Mouse (Mus musculus): ENCODE measurements at regions not wholly inside any gene's neighbourhood (a gene's known extent, or its start where the extent isn't known, plus 50 kb on each side); places are given as distances from the start of the nearest gene placed in this dataset.

DNA sequence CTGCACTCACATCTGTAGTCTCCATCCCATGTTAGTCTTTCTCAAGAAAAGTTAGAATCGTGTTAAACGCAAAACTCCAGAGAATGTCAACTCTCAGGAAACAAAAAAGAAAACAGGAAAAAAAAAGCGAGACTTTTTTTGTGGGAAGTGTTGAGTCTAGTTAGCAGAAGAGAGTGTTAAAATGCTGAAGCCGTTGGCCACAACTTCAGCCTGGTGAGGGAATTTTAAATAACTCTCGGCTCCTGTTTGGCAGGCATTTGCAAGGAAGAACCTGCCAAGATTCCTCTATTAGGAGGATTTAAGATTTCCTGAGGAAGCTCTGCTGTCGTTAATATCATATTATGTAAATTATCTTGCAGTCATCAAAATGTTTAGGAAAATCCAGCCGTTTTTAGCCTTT, 224.9 kb upstream of the Fam98a start:
- WGBS = 88% methylated on average over 7 of the region's 7 CpGs
- no peaks in the 10 kb centered on the region for H3K9me3 ChIP-seq (replicated peaks)
- no peaks in the 10 kb centered on the region for H3K36me3 ChIP-seq
- no peak for DNase-seq (ENCODE audit: low spot score)
- H3K27ac ChIP-seq (replicated peaks) = no peak overlapping the region
- no peaks in the 10 kb centered on the region for H3K4me1 ChIP-seq
- H3K27me3 ChIP-seq (ENCODE audit: low read depth, poor library complexity, severe bottlenecking) = no peaks in the 10 kb centered on the region
- no peak overlapping the region for H3K4me3 ChIP-seq

DNA sequence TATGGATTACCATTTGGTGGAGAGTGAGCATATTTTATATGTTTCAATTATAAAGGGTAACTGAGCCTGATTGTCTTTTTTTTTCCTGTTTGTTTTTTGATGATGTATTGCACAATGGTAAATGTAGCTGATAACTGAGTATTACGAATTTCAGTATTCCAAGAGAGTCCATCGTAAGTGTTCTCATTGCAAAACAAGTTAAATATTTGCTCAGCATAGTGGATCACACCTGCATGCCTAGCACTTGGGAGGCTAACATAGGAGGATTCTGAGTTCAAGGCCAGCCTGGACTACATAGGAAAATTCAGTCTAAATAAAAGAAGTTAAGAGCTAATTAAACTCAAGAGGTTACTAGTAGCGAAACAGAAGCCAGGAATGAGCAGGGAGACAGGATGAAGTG, 223.8 kb upstream of the Fam98a start:
- Histone ChIP-seq H3K4me3 (no peak overlapping the region), H3K36me3 (no peaks in the 10 kb centered on the region), H3K27ac (replicated peaks) (no peak overlapping the region), H3K4me1 (no peaks in the 10 kb centered on the region), H3K27me3 (ENCODE audit: low read depth, poor library complexity, severe bottlenecking) (no peaks in the 10 kb centered on the region), H3K9me3 (replicated peaks) (no peaks in the 10 kb centered on the region)
- DNase-seq (ENCODE audit: low spot score) = no peak
- 89% methylated on average over 3 of the region's 3 CpGs for WGBS

DNA sequence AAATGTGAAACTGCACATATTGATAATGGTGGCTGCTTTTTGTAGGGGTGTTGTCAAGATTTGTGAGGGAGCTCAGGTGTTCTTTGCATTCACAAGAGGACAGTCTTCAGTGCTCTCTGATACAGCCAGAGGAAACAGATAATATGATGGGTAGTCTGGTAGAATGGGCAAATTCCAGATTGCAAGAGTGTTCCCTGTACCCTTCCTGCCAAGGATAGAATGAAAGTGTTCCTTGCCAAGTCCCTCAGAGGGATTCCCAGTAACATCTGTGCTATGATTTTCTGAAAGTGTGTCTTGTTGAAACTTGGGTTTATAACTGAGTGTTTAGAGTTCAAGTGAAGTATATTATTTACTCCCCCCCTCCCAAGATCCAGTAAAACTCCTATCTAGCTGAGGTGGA, 221.1 kb upstream of the Fam98a start:
- H3K9me3 ChIP-seq (replicated peaks) = peaks cover 5% of the 10 kb centered on the region; the same call in 1 of the 2 replicates
- H3K27ac ChIP-seq (replicated peaks) = no peak overlapping the region
- H3K36me3 ChIP-seq = no peaks in the 10 kb centered on the region
- H3K27me3 ChIP-seq (ENCODE audit: low read depth, poor library complexity, severe bottlenecking) = no peaks in the 10 kb centered on the region
- no peaks in the 10 kb centered on the region for H3K4me1 ChIP-seq
- no peak overlapping the region for H3K4me3 ChIP-seq
- no peak for DNase-seq (ENCODE audit: low spot score)

DNA sequence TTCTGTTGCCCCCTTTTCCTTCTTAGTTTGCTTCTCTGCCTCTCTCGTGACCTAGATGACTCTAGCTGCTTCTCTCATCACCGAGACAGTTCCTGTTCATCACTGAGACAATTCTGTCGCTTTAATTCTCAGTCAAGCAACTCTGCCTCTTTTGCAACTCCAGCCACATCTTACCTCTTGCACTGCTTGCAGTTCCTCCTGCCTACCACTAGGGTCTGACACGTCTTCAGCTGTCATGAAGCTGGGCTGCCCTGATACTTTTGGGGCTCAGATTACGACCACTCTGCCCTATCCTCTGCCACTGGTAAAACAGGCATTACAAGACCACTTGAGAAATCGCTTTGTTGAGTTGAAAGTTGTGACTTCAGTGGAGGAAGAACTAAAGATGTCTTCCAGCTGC, 216.9 kb upstream of the Fam98a start:
- WGBS = 88% methylated on average over 6 of the region's 6 CpGs
- no peaks in the 10 kb centered on the region for H3K36me3 ChIP-seq
- H3K27ac ChIP-seq (replicated peaks) = no peak overlapping the region
- DNase-seq (ENCODE audit: low spot score) = no peak
- H3K4me3 ChIP-seq = no peak overlapping the region
- H3K4me1 ChIP-seq = no peaks in the 10 kb centered on the region
- no peaks in the 10 kb centered on the region for H3K27me3 ChIP-seq (ENCODE audit: low read depth, poor library complexity, severe bottlenecking)
- H3K9me3 ChIP-seq (replicated peaks) = peaks cover 5% of the 10 kb centered on the region; the same call in 1 of the 2 replicates

DNA sequence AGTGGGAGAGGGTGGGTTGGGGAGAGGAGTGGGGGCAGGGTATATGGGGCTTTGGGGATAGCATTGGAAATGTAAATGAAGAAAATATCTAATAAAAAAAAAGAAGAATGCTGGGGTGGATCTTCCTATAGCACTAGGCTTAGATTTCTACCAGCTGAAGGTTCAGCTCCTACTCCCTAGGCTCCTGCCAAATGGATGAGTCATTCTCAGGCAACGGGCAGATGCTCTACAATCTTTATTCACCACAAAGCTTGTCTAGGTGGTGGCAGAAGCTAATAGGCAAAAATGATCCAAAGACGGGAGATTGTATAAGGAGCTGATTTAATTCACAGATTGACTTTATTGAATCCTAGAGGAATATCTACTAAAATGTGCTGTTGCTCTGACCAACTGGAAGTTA, 211.6 kb upstream of the Fam98a start:
- no peaks in the 10 kb centered on the region for H3K4me1 ChIP-seq
- H3K27ac ChIP-seq (replicated peaks) = no peak overlapping the region
- WGBS = 90% methylated on average over 2 of the region's 2 CpGs
- no peak for DNase-seq (ENCODE audit: low spot score)
- no peak overlapping the region for H3K4me3 ChIP-seq
- no peaks in the 10 kb centered on the region for H3K36me3 ChIP-seq
- no peaks in the 10 kb centered on the region for H3K27me3 ChIP-seq (ENCODE audit: low read depth, poor library complexity, severe bottlenecking)
- H3K9me3 ChIP-seq (replicated peaks) = peaks cover 2% of the 10 kb centered on the region; the same call in 1 of the 2 replicates

DNA sequence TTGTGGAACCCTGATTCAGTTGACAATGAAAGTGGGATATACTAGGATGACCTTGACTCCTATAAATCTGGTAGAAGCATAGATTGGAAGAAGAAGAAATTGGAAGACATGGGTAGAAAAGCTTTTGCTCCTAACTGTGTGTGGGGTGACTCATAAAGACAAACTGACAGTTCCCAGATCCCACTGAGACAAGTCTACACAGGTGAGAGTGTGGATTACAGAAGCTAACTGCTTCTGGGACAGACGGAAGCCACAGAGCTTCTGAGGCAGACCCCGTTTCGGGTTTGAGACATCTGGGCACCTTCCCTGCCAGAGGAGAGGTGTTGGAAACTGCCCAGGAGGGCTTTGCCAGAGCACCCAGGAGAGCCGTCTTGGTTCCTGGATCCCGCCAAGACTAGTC, 204.7 kb upstream of the Fam98a start:
- Histone ChIP-seq H3K36me3 (no peaks in the 10 kb centered on the region), H3K4me1 (no peaks in the 10 kb centered on the region), H3K27ac (replicated peaks) (no peak overlapping the region), H3K9me3 (replicated peaks) (no peaks in the 10 kb centered on the region; the same call in 1 of the 2 replicates), H3K27me3 (ENCODE audit: low read depth, poor library complexity, severe bottlenecking) (no peaks in the 10 kb centered on the region), H3K4me3 (no peak overlapping the region)
- 94% methylated on average over 5 of the region's 5 CpGs for WGBS
- no peak for DNase-seq (ENCODE audit: low spot score)

DNA sequence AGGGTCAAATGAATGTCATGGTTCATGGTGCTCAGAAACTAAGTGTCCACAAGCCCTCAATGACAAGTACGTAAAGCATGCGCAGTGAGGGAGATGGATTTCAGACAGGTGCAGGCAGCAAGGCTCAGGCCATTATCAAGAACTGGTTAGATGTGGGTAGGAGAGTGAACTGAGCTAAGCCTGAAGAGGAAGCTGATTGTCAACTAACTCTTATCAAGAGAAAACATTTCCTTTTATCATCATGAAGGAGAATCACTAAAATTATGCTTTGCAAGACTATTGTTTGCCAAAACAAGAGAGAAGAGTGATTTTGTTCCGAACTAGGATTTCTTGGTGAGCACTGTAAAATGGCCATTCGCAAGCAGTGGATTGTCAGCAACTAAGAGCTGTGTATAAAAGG, 164.7 kb upstream of the Fam98a start:
- Histone ChIP-seq H3K36me3 (no peaks in the 10 kb centered on the region), H3K4me1 (no peaks in the 10 kb centered on the region), H3K9me3 (replicated peaks) (no peaks in the 10 kb centered on the region), H3K4me3 (no peak overlapping the region), H3K27me3 (ENCODE audit: low read depth, poor library complexity, severe bottlenecking) (no peaks in the 10 kb centered on the region), H3K27ac (replicated peaks) (no peak overlapping the region)
- WGBS = 94% methylated on average over 4 of the region's 4 CpGs
- no peak for DNase-seq (ENCODE audit: low spot score)

DNA sequence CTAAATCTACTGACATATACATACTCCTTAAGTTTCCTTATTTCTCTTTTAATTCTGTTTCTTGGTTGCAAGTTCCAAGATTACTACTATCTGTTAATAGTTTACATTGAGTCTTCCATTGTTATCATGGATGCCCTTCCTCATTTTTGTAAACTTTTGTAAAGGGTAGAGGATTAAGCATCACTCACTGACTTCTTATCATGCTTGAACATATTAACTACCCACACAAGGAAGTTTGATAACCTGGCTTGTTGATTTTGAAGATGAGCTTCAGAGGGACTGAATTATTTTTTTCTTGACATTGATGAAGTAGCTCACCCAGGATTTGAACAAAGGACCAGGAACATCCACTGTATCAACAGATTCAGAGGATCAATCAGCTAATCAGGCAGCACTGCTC, 162.8 kb upstream of the Fam98a start:
- no peaks in the 10 kb centered on the region for H3K36me3 ChIP-seq
- DNase-seq (ENCODE audit: low spot score) = no peak
- H3K27ac ChIP-seq (replicated peaks) = no peak overlapping the region
- no peak overlapping the region for H3K4me3 ChIP-seq
- H3K9me3 ChIP-seq (replicated peaks) = no peaks in the 10 kb centered on the region
- H3K4me1 ChIP-seq = no peaks in the 10 kb centered on the region
- H3K27me3 ChIP-seq (ENCODE audit: low read depth, poor library complexity, severe bottlenecking) = no peaks in the 10 kb centered on the region

DNA sequence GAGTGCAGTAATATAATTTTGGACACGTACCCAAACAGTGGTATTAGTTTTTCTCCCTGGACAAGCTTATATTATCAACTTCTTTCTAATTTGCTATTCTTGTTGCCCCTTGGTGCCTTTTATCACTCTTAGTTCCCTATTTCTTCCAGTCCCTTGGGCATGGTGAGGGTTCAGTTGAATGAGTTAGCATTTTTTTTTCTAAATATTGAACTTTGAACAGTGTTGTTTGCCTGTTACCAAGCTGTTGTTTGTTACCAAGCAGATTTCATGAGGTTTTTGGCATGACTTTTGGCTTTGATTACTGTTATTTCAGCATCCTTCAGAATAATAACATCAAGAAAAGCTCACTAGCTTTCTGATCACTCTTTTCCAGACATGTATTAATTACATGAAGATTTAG, 162.3 kb upstream of the Fam98a start:
- H3K36me3 ChIP-seq = no peaks in the 10 kb centered on the region
- no peak overlapping the region for H3K4me3 ChIP-seq
- no peak for DNase-seq (ENCODE audit: low spot score)
- 95% methylated on average over 1 of the region's 1 CpGs for WGBS
- H3K9me3 ChIP-seq (replicated peaks) = no peaks in the 10 kb centered on the region
- no peaks in the 10 kb centered on the region for H3K27me3 ChIP-seq (ENCODE audit: low read depth, poor library complexity, severe bottlenecking)
- no peaks in the 10 kb centered on the region for H3K4me1 ChIP-seq
- no peak overlapping the region for H3K27ac ChIP-seq (replicated peaks)

DNA sequence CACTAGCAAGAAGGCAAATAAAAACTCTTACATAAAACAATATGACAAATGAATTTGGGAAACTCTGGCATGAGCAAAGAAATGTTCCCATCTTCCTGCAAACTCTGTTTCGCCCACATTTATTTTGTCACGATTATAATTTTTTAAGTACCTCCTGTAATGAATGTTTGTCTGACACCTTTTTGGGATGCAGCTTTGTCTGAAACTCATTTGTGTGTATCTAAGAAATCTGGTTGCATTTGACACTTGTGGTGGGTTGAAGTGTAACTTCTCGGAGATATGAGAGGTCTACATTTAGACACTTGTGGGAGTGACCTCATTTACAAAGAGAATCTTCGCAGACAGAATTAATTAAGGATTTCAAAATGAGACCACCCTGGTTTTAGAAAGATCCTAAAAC, 155.9 kb upstream of the Fam98a start:
- WGBS = 92% methylated on average over 4 of the region's 4 CpGs
- no peak for DNase-seq (ENCODE audit: low spot score)
- H3K9me3 ChIP-seq (replicated peaks) = no peaks in the 10 kb centered on the region
- H3K36me3 ChIP-seq = no peaks in the 10 kb centered on the region
- H3K4me3 ChIP-seq = no peak overlapping the region
- no peaks in the 10 kb centered on the region for H3K4me1 ChIP-seq
- no peaks in the 10 kb centered on the region for H3K27me3 ChIP-seq (ENCODE audit: low read depth, poor library complexity, severe bottlenecking)
- H3K27ac ChIP-seq (replicated peaks) = no peak overlapping the region

DNA sequence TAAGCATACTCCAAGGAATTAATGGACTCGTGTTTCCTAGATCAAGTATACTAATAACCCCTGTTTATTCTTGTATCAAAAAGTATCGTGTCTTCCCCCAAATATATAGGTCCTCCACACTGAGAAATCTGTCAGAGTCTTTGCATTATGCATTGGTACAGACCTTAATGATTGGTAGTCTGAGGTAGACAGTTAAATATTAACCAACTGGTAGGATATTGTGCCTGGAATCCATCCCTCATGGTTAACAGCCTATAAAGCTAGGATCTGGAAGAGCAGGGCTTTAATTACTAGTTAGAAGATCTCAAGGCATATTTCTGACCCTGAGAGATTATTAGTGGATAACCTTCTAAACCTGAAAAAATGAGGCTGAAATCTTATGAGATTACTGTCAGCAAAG, 153.6 kb upstream of the Fam98a start:
- H3K27ac ChIP-seq (replicated peaks) = no peak overlapping the region
- WGBS = 90% methylated on average over 2 of the region's 2 CpGs
- no peak for DNase-seq (ENCODE audit: low spot score)
- H3K36me3 ChIP-seq = no peaks in the 10 kb centered on the region
- no peaks in the 10 kb centered on the region for H3K27me3 ChIP-seq (ENCODE audit: low read depth, poor library complexity, severe bottlenecking)
- H3K9me3 ChIP-seq (replicated peaks) = no peaks in the 10 kb centered on the region
- H3K4me1 ChIP-seq = no peaks in the 10 kb centered on the region
- no peak overlapping the region for H3K4me3 ChIP-seq

DNA sequence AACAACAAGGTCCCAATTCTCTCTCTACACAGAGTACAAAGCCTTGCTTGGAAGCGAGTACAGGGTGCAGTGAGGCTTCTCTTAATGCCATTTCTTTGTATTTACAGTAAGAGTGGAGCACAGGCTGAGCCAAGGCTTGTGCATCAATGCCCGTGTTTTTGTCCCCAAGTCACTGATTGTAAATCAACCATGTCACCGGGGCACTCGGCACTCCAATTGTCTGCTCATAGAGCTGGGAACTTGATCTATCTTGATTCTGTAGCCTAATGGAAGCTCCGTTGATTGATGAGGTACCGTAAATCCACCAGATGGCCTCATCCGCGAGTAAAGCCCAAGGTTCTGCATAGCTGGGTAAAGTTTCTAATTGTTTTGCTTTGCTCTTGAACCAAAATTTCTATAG, 152.1 kb upstream of the Fam98a start:
- WGBS = 91% methylated on average over 8 of the region's 8 CpGs
- Histone ChIP-seq H3K27me3 (ENCODE audit: low read depth, poor library complexity, severe bottlenecking) (no peaks in the 10 kb centered on the region), H3K4me3 (no peak overlapping the region), H3K36me3 (no peaks in the 10 kb centered on the region), H3K27ac (replicated peaks) (no peak overlapping the region), H3K9me3 (replicated peaks) (no peaks in the 10 kb centered on the region), H3K4me1 (no peaks in the 10 kb centered on the region)
- DNase-seq (ENCODE audit: low spot score) = no peak

DNA sequence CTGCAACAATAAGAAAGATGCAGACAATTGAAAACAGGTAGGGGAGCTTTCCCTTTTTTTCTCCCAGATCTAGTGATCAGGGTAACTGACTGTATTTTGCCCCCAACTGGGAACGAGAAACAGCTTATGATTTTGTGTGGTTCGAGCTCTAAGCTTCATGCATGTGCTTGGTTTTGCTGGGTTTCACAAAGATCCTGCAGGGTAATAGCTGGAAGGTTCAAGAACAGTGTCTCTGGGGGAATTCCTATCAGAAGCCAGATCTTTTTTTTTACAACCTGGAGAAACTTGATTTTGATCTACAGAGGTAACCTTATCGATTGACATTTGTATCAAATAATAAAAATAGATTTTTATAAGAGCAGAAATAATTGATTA, 145.0 kb upstream of the Fam98a start:
- no peak for DNase-seq (ENCODE audit: low spot score)
- 85% methylated on average over 3 of the region's 3 CpGs for WGBS
- no peaks in the 10 kb centered on the region for H3K36me3 ChIP-seq

DNA sequence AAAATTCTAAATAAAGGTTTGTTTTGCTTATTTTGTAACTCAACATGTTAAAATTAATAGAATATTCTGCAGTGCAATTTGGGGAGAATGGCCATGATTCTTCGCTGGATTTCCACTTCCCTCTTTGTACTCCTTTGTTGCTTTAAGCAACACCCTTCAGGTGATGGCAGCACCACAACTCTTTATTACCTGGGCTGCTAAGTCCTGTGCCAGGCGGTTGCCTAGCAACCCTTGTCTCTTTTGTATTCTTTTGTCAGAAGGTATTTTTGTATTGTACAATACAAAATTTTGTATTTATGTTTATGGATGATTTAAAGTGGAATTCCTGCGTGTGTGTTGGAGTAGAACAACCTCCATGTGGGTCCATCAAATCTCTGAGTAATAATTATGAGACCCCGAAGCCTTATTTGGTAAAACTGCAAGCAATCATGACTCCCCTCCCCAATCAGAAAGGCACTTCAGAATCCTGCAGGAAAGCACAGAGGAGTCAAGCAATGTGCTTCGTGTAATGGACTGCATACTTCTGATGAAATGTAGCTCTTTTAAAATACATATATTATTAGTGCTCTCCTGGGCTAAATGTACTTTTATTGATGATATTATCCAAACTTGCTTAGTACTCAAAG, 144.5 kb upstream of the Fam98a start:
- Histone ChIP-seq H3K4me3 (no peak overlapping the region), H3K36me3 (no peaks in the 10 kb centered on the region), H3K9me3 (replicated peaks) (no peaks in the 10 kb centered on the region), H3K27ac (replicated peaks) (no peak overlapping the region), H3K4me1 (no peaks in the 10 kb centered on the region), H3K27me3 (ENCODE audit: low read depth, poor library complexity, severe bottlenecking) (no peaks in the 10 kb centered on the region)
- 78% methylated on average over 5 of the region's 5 CpGs for WGBS
- DNase-seq (ENCODE audit: low spot score) = no peak

More for the DNA sequence above, 145.0 kb upstream of the Fam98a start:
- Histone ChIP-seq H3K9me3 (replicated peaks) (no peaks in the 10 kb centered on the region), H3K4me1 (no peaks in the 10 kb centered on the region), H3K27me3 (ENCODE audit: low read depth, poor library complexity, severe bottlenecking) (no peaks in the 10 kb centered on the region), H3K27ac (replicated peaks) (no peak overlapping the region), H3K4me3 (no peak overlapping the region)

Data from midbrain, embryonic 10.5 days (tissue).